Mouse (Mus musculus) heart, embryonic 14.5 days (tissue): ENCODE data around the gene Klhl3. TPM values are rescaled to one million over a fixed set of nuclear protein-coding genes. Genes with fewer than 3 reads are reported as not detected.

Experiments
- ATAC-seq: fragments of 200-750 bp; cut with Nextera tagmentation; 2 replicates; pipeline ENCODE4 v1.8.0; 2017; ENCODE audit warnings: low read depth, moderate TSS enrichment; ENCODE audit not compliant: insufficient number of reproducible peaks, insufficient read depth, low FRiP score
- H3K27ac ChIP-seq, 2 experiments: fragments of 200-500 bp in 1 of 2; fragments of 300-500 bp in 1 of 2; sonication (generic) in 1 of 2; replicated peaks in 1 of 2; 2 replicates each; pipeline ENCODE4 v1.5.1; 2012 to 2014; ENCODE audit warnings: low read depth in 2 of 2, low read length in 2 of 2, control low read depth in 1 of 2, mild to moderate bottlenecking in 1 of 2, mixed read lengths in 1 of 2; ENCODE audit not compliant: control insufficient read depth in 1 of 2, insufficient read depth in 1 of 2
- H3K27me3 ChIP-seq: fragments of 300-500 bp; sonication (generic); 2 replicates; pipeline ENCODE4 v1.6.1; 2014; ENCODE audit warnings: mild to moderate bottlenecking, low read length, control low read depth; ENCODE audit not compliant: control insufficient read depth, insufficient read depth
- H3K36me3 ChIP-seq: fragments of 300-500 bp; sonication (generic); 2 replicates; pipeline ENCODE4 v1.6.1; 2014; ENCODE audit warnings: mild to moderate bottlenecking, control low read depth, low read length, mixed read lengths; ENCODE audit not compliant: control insufficient read depth, insufficient read depth
- H3K4me1 ChIP-seq, 2 experiments: fragments of 200-500 bp in 1 of 2; fragments of 300-500 bp in 1 of 2; sonication (generic) in 1 of 2; 2 replicates each; pipeline ENCODE4 v1.6.1; 2012 to 2014; ENCODE audit warnings: low read length in 2 of 2, control low read depth in 1 of 2, mixed read lengths in 1 of 2; ENCODE audit not compliant: control insufficient read depth in 2 of 2, insufficient read depth in 2 of 2
- H3K4me2 ChIP-seq: fragments of 300-500 bp; sonication (generic); 2 replicates; pipeline ENCODE4 v1.6.1; 2014; ENCODE audit warnings: mild to moderate bottlenecking, low read length
- H3K4me3 ChIP-seq, 2 experiments: fragments of 200-500 bp in 1 of 2; fragments of 300-500 bp in 1 of 2; sonication (generic) in 1 of 2; 2 replicates each; pipeline ENCODE4 v1.5.1; 2012 to 2014; ENCODE audit warnings: low read length in 2 of 2, mild to moderate bottlenecking in 2 of 2, control low read depth in 1 of 2, low read depth in 1 of 2, moderate library complexity in 1 of 2; ENCODE audit not compliant: control insufficient read depth in 1 of 2, insufficient read depth in 1 of 2
- H3K9ac ChIP-seq: fragments of 300-500 bp; sonication (generic); 2 replicates; pipeline ENCODE4 v1.6.1; 2014; ENCODE audit warnings: mild to moderate bottlenecking, low read length
- H3K9me3 ChIP-seq: fragments of 300-500 bp; sonication (generic); 2 replicates; pipeline ENCODE4 v1.6.1; 2016; ENCODE audit warnings: low read length, control low read depth; ENCODE audit not compliant: control insufficient read depth
- WGBS: fragments of 180-500 bp; shearing (Covaris S2); extraction: QIAGEN DNeasy Blood & Tissue Kit; methylation state at CpG from one replicate; pipeline ENCODE4 v1.1.7; 2014; 5-methylcytosine and 5-hydroxymethylcytosine counted together
- polyA plus RNA-seq: library from polyadenylated mRNA; unstranded; fragments of >200 nt; fragmentation: Nextera tagmentation; extraction: Ambion mirVana; gene quantifications from 2 replicates; pipeline ENCODE4 v1.2.1, GENCODE M21; 2014

Gene Klhl3
- polyA plus RNA-seq, 1 experiment from 2014 or later, result 6.9 TPM

DNA sequence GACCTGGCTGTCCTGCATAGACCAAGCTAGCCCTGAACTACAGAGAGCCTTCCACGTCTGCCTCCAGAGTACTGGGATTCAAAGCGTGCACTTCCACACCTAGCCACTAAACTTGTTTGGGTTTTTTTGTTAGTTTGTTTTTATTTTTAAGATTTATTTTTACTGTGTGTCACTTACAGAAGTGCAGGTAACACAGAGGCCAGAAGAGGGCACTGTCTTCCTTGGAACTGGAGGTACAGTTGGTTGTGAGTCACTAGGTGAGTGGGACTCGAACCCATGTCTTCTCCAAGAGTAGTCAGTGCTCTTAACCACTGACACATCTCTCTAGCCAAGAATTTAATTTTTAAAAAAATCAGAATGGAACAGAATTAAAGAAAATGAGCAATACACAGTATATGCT, 78.4 kb downstream of the Klhl3 start:
- Histone ChIP-seq H3K9ac (no peak overlapping the region), H3K36me3 (no peaks in the 10 kb centered on the region), H3K27ac (peak overlapping the region; percentile 2 to 20; a peak in 2 of 4 replicates), H3K4me2 (peak overlapping the region; percentile 37; the same call in 1 of the 2 replicates), H3K4me1 (peaks cover 10 to 21% of the 10 kb centered on the region in 2 experiments), H3K9me3 (no peaks in the 10 kb centered on the region), H3K27me3 (no peaks in the 10 kb centered on the region), H3K4me3 (no peak overlapping the region)
- no peak for ATAC-seq
- WGBS, result 82% methylated on average over 3 of the region's 3 CpGs

- 72% methylated on average over 6 of the region's 6 CpGs for WGBS
- Histone ChIP-seq H3K9me3 (no peaks in the 10 kb centered on the region), H3K27ac (peak overlapping the region; percentile 2 to 29; a peak in 1 of 4 replicates), H3K4me3 (no peak overlapping the region), H3K4me2 (no peak overlapping the region), H3K27me3 (no peaks in the 10 kb centered on the region), H3K4me1 (peaks cover 9 to 18% of the 10 kb centered on the region in 2 experiments), H3K9ac (no peak overlapping the region), H3K36me3 (no peaks in the 10 kb centered on the region)
- no peak for ATAC-seq
Measured at GRCm38 (mm10) chr13:58034507-58034906, 78.9 kb downstream of the Klhl3 start.

DNA sequence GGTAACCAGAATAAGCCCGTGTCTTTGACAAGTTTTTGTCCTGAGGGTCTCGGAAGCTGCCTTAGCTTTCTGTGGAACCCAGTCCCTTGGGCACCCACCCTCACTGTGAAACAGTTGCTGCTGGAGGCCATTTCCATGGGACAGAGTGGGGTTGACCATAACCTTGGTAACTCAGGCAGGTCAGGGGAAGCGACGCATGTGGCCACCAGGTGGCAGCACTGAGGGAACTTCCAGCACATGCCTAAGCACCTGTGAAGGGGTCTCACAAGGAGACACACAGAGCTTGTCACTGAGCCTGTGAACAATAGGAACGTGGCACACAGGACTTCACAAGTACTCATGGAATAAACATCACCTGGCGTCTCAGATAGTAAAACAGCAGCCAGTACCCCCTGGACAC, 81.6 kb downstream of the Klhl3 start:
- Histone ChIP-seq H3K9ac (no peak overlapping the region), H3K4me2 (no peak overlapping the region), H3K9me3 (no peaks in the 10 kb centered on the region), H3K36me3 (no peaks in the 10 kb centered on the region), H3K27me3 (no peaks in the 10 kb centered on the region), H3K4me3 (no peak overlapping the region), H3K27ac (no peak overlapping the region), H3K4me1 (peaks cover 7 to 11% of the 10 kb centered on the region in 2 experiments)
- ATAC-seq, result no peak
- WGBS, result 51% methylated on average over 6 of the region's 6 CpGs

DNA sequence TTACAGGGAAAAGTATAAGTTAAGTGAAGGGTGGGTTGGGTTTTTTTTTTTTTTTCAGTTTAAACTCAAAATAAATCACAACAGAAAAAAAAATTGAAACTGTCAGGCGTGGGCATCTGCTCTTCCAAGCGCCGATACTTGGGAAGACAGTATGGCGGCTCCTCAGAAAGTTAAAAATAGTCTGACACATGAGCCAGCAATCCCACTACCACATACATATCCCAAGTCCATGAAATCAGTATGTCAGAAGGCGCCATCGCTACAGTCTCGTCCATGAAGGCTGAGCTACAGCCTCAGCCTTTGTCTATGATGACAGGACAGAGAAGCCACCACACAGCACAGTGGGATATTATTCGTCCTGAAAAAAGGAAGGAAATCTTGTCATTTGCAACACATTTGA, 86.3 kb downstream of the Klhl3 start:
- WGBS, result 81% methylated on average over 8 of the region's 8 CpGs

GRCm38 (mm10) chr13:58025701-58026414, 87.5 kb downstream of the Klhl3 start:
- Histone ChIP-seq H3K9ac (no peak overlapping the region), H3K4me3 (no peak overlapping the region), H3K4me1 (0 out of 4 replicates have a peak, but pooled peaks cover 2 to 4% of the 10 kb centered on the region in 2 experiments), H3K36me3 (no peaks in the 10 kb centered on the region), H3K9me3 (no peaks in the 10 kb centered on the region), H3K27me3 (no peaks in the 10 kb centered on the region), H3K27ac (no peak overlapping the region), H3K4me2 (no peak overlapping the region)
- ATAC-seq, result no peak
- WGBS, result 77% methylated on average over 16 of the region's 16 CpGs

More for the DNA sequence above, 86.3 kb downstream of the Klhl3 start:
- H3K27me3 ChIP-seq, result no peaks in the 10 kb centered on the region
- no peak overlapping the region for H3K4me3 ChIP-seq
- no peak overlapping the region for H3K27ac ChIP-seq
- H3K9me3 ChIP-seq, result no peaks in the 10 kb centered on the region
- no peaks in the 10 kb centered on the region for H3K36me3 ChIP-seq
- H3K4me1 ChIP-seq, result 0 out of 4 replicates have a peak, but pooled peaks cover 2 to 4% of the 10 kb centered on the region in 2 experiments
- no peak overlapping the region for H3K9ac ChIP-seq
- no peak overlapping the region for H3K4me2 ChIP-seq
- ATAC-seq, result no peak

- H3K4me2 ChIP-seq, result no peak overlapping the region
- no peaks in the 10 kb centered on the region for H3K27me3 ChIP-seq
- no peak overlapping the region for H3K4me3 ChIP-seq
- 72% methylated on average over 8 of the region's 8 CpGs for WGBS
- 0 out of 4 replicates have a peak, but pooled peaks cover 2 to 4% of the 10 kb centered on the region in 2 experiments for H3K4me1 ChIP-seq
- H3K9me3 ChIP-seq, result no peaks in the 10 kb centered on the region
- no peak for ATAC-seq
- no peak overlapping the region for H3K27ac ChIP-seq
- H3K36me3 ChIP-seq, result peaks cover 2% of the 10 kb centered on the region; the same call in 1 of the 2 replicates
- no peak overlapping the region for H3K9ac ChIP-seq
Measured at GRCm38 (mm10) chr13:58023726-58024453, 89.5 kb downstream of the Klhl3 start.

DNA sequence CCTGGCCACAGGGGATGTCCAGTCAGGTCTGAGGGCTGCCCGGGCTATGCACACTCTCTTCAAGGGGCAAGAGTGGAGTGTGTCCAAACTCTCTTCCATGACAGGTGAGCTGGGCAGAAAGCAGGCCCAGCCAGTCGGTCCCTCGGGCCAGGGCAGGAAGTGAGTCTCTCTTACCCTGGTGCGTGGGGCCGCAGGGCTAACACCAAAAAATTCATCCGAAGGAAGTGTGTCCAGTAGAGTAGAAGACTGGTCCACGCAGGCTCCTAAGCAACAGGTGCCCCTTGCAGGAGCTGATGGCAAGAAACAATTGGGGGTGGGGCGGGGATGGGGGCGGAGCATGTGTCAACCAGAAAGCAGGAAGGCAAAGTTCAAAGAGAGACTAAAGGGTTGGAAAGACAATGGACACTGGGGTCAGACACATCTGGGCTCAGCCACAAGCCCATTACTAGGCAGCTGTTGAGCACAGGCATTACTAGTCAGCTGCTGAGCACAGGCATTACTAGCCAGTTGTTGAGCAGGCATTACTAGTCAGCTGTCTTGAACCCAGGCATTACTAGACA, 90.3 kb downstream of the Klhl3 start:
- H3K36me3 ChIP-seq, result peaks cover 9% of the 10 kb centered on the region; the same call in 1 of the 2 replicates
- no peak overlapping the region for H3K27ac ChIP-seq
- 0 out of 4 replicates have a peak, but pooled peaks cover 2 to 4% of the 10 kb centered on the region in 2 experiments for H3K4me1 ChIP-seq
- 73% methylated on average over 9 of the region's 9 CpGs for WGBS
- H3K9me3 ChIP-seq, result no peaks in the 10 kb centered on the region
- no peak overlapping the region for H3K9ac ChIP-seq
- no peak overlapping the region for H3K4me3 ChIP-seq
- no peak overlapping the region for H3K4me2 ChIP-seq
- ATAC-seq, result no peak
- no peaks in the 10 kb centered on the region for H3K27me3 ChIP-seq
